Mouse (Mus musculus): ENCODE results near the gene Tmem189. TPM values are rescaled to one million over a fixed set of nuclear protein-coding genes. Genes with fewer than 3 reads are reported as not detected.

The Tmem189 gene
- polyA plus RNA-seq, 1 experiment from 2014 or later: 40.9 TPM

- Histone ChIP-seq H3K4me1 (ENCODE audit: control insufficient read depth in 2 of 2, insufficient read depth in 2 of 2, low read length in 2 of 2) (0 out of 4 replicates have a peak, but pooled peaks cover 0 to 3% of the 10 kb centered on the region in 2 experiments), H3K9ac (ENCODE audit: low read length) (no peak overlapping the region), H3K4me3 (ENCODE audit: control insufficient read depth in 1 of 2, insufficient read depth in 1 of 2, low read depth in 1 of 2, low read length in 2 of 2) (no peak overlapping the region), H3K9me3 (ENCODE audit: control insufficient read depth, low read length) (no peaks in the 10 kb centered on the region), H3K36me3 (ENCODE audit: control insufficient read depth, insufficient read depth, low read length) (no peaks in the 10 kb centered on the region), H3K27ac (replicated peaks in 1 of 2; ENCODE audit: control insufficient read depth in 1 of 2, insufficient read depth in 1 of 2, low read depth in 2 of 2, low read length in 2 of 2) (no peak overlapping the region), H3K4me2 (ENCODE audit: low read length) (no peak overlapping the region), H3K27me3 (ENCODE audit: control insufficient read depth, insufficient read depth, low read length) (no peaks in the 10 kb centered on the region)
- 79% methylated on average over 5 of the region's 5 CpGs for WGBS
- ATAC-seq (ENCODE audit: insufficient number of reproducible peaks, insufficient read depth, low FRiP score, low read depth): no peak
These were observed 21.2 kb downstream of the Tmem189 start for GRCm38 (mm10) chr2:167668426-167668825.

DNA sequence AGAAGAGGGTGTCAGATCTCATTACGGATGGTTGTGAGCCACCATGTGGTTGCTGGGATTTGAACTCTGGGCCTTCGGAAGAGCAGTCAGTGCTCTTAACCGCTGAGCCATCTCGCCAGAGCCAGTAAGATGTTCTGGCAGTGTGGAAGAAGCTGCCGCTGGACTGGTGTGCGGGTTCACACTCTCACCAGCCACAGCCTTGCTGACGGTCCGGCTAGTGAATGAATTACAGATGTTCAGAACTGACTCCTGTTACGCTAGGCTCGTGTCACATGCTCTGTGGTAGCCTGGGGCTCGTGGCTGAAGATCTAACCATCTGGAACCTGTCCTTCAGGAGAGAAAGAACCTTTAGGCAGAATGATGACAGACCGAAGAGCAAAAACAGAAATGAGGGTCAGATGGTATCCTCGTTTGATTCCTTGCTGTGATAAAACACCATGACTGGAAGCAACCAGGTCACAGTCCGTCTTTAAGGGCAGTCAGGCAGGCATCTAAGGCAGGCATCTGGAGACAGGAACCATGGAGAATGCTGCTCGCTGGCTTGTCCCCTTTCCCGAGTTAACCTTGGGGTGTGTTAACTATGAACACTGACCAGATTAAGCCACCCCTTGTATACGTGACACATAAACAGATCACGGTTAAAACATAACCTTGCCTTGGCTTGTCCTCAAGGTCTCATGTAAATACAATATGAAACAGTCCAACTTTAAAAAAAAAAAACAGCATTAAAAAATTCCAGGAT, 23.5 kb downstream of the Tmem189 start:
- H3K27ac ChIP-seq (replicated peaks in 1 of 2; ENCODE audit: control insufficient read depth in 1 of 2, insufficient read depth in 1 of 2, low read depth in 2 of 2, low read length in 2 of 2): no peak overlapping the region
- H3K36me3 ChIP-seq (ENCODE audit: control insufficient read depth, insufficient read depth, low read length): no peaks in the 10 kb centered on the region
- H3K27me3 ChIP-seq (ENCODE audit: control insufficient read depth, insufficient read depth, low read length): no peaks in the 10 kb centered on the region
- no peak overlapping the region for H3K9ac ChIP-seq (ENCODE audit: low read length)
- peaks cover 0 to 7% of the 10 kb centered on the region in 2 experiments; a peak in 3 of 4 replicates for H3K4me1 ChIP-seq (ENCODE audit: control insufficient read depth in 2 of 2, insufficient read depth in 2 of 2, low read length in 2 of 2)
- no peak overlapping the region for H3K4me3 ChIP-seq (ENCODE audit: control insufficient read depth in 1 of 2, insufficient read depth in 1 of 2, low read depth in 1 of 2, low read length in 2 of 2)
- WGBS: 83% methylated on average over 18 of the region's 18 CpGs
- ATAC-seq (ENCODE audit: insufficient number of reproducible peaks, insufficient read depth, low FRiP score, low read depth): no peak
- no peak overlapping the region for H3K4me2 ChIP-seq (ENCODE audit: low read length)
- H3K9me3 ChIP-seq (ENCODE audit: control insufficient read depth, low read length): no peaks in the 10 kb centered on the region

DNA sequence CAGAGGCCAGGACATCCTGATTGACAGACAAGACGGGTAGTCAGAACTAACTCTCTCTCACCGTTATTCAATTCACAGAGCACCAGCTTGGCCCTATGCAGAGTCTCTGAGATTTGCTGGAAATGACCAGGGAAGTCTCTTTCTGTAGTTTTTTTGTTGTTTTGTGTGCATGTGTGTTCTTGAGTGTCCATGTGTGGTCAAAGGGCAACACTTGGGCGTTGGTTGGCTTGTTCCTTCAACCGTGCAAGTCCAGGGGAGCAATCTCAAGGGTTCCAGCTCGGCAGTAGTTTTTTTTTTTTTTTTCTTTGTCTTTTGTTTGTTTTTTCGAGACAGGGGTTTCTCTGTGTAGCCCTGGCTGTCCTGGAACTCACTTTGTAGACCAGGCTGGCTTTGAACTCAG, 26.9 kb downstream of the Tmem189 start:
- H3K4me2 ChIP-seq (ENCODE audit: low read length): peak overlapping the region; percentile 99
- peak overlapping the region; percentile 76 for H3K9ac ChIP-seq (ENCODE audit: low read length)
- no peak overlapping the region; a peak in 1 of 4 replicates for H3K4me3 ChIP-seq (ENCODE audit: control insufficient read depth in 1 of 2, insufficient read depth in 1 of 2, low read depth in 1 of 2, low read length in 2 of 2)
- peaks cover 4% of the 10 kb centered on the region; the same call in 1 of the 2 replicates for H3K36me3 ChIP-seq (ENCODE audit: control insufficient read depth, insufficient read depth, low read length)
- H3K27ac ChIP-seq (replicated peaks in 1 of 2; ENCODE audit: control insufficient read depth in 1 of 2, insufficient read depth in 1 of 2, low read depth in 2 of 2, low read length in 2 of 2): no peak overlapping the region
- peaks cover 21 to 34% of the 10 kb centered on the region in 2 experiments for H3K4me1 ChIP-seq (ENCODE audit: control insufficient read depth in 2 of 2, insufficient read depth in 2 of 2, low read length in 2 of 2)
- H3K27me3 ChIP-seq (ENCODE audit: control insufficient read depth, insufficient read depth, low read length): no peaks in the 10 kb centered on the region
- no peak for ATAC-seq (ENCODE audit: insufficient number of reproducible peaks, insufficient read depth, low FRiP score, low read depth)
- 50% methylated on average over 6 of the region's 6 CpGs for WGBS
- H3K9me3 ChIP-seq (ENCODE audit: control insufficient read depth, low read length): no peaks in the 10 kb centered on the region

- H3K27me3 ChIP-seq (ENCODE audit: control insufficient read depth, insufficient read depth, low read length): no peaks in the 10 kb centered on the region
- peak within 1 kb of the TSS; percentile 96 for H3K9ac ChIP-seq (ENCODE audit: low read length)
- under 1% methylated on average over 85 of the region's 110 CpGs for WGBS
- no peaks in the 10 kb centered on the region for H3K9me3 ChIP-seq (ENCODE audit: control insufficient read depth, low read length)
- peaks cover 22 to 34% of the 10 kb centered on the region in 2 experiments for H3K4me1 ChIP-seq (ENCODE audit: control insufficient read depth in 2 of 2, insufficient read depth in 2 of 2, low read length in 2 of 2)
- peak within 1 kb of the TSS; percentile 99 for H3K4me2 ChIP-seq (ENCODE audit: low read length)
- ATAC-seq (ENCODE audit: insufficient number of reproducible peaks, insufficient read depth, low FRiP score, low read depth): peak; percentile 93
- H3K27ac ChIP-seq (replicated peaks in 1 of 2; ENCODE audit: control insufficient read depth in 1 of 2, insufficient read depth in 1 of 2, low read depth in 2 of 2, low read length in 2 of 2): peak within 1 kb of the TSS; percentile 23 to 46
- peak within 1 kb of the TSS; percentile 68 to 83 for H3K4me3 ChIP-seq (ENCODE audit: control insufficient read depth in 1 of 2, insufficient read depth in 1 of 2, low read depth in 1 of 2, low read length in 2 of 2)
- peaks cover 5% of the 10 kb centered on the region; the same call in 1 of the 2 replicates for H3K36me3 ChIP-seq (ENCODE audit: control insufficient read depth, insufficient read depth, low read length)
These were observed 28.1 kb downstream of the Tmem189 start, which contains the start of gene Gm20431 for GRCm38 (mm10) chr2:167661270-167662203. Gene Gm20431 (minus strand): TSS chr2:167661496.

DNA sequence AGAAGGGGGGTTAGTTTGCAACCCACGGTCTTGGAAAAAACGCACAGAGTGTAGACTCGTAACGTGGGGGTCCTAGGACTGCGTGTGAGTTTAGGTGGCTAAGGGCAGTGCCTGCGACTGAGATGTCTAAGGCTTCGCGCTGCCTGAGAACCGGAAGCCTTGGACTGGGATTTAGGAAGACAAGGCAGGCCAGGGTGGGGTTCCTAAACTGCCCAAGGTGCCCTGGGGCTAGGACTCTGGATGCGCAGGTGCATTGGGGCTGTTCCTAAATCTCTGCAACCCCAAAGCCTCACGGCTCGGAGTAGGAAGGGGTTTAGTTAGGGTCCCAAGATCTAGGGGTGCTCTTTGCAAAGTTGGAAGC, 29.0 kb downstream of the Tmem189 start:
- Histone ChIP-seq H3K27ac (replicated peaks in 1 of 2; ENCODE audit: control insufficient read depth in 1 of 2, insufficient read depth in 1 of 2, low read depth in 2 of 2, low read length in 2 of 2) (peak overlapping the region; percentile 23 to 46), H3K4me2 (ENCODE audit: low read length) (peak overlapping the region; percentile 99), H3K9me3 (ENCODE audit: control insufficient read depth, low read length) (no peaks in the 10 kb centered on the region), H3K4me3 (ENCODE audit: control insufficient read depth in 1 of 2, insufficient read depth in 1 of 2, low read depth in 1 of 2, low read length in 2 of 2) (peak overlapping the region; percentile 68 to 83), H3K4me1 (ENCODE audit: control insufficient read depth in 2 of 2, insufficient read depth in 2 of 2, low read length in 2 of 2) (peaks cover 22 to 34% of the 10 kb centered on the region in 2 experiments), H3K36me3 (ENCODE audit: control insufficient read depth, insufficient read depth, low read length) (peaks cover 5% of the 10 kb centered on the region; the same call in 1 of the 2 replicates), H3K27me3 (ENCODE audit: control insufficient read depth, insufficient read depth, low read length) (no peaks in the 10 kb centered on the region), H3K9ac (ENCODE audit: low read length) (peak overlapping the region; percentile 96)
- WGBS: 3% methylated on average over 12 of the region's 12 CpGs
- ATAC-seq (ENCODE audit: insufficient number of reproducible peaks, insufficient read depth, low FRiP score, low read depth): no peak

DNA sequence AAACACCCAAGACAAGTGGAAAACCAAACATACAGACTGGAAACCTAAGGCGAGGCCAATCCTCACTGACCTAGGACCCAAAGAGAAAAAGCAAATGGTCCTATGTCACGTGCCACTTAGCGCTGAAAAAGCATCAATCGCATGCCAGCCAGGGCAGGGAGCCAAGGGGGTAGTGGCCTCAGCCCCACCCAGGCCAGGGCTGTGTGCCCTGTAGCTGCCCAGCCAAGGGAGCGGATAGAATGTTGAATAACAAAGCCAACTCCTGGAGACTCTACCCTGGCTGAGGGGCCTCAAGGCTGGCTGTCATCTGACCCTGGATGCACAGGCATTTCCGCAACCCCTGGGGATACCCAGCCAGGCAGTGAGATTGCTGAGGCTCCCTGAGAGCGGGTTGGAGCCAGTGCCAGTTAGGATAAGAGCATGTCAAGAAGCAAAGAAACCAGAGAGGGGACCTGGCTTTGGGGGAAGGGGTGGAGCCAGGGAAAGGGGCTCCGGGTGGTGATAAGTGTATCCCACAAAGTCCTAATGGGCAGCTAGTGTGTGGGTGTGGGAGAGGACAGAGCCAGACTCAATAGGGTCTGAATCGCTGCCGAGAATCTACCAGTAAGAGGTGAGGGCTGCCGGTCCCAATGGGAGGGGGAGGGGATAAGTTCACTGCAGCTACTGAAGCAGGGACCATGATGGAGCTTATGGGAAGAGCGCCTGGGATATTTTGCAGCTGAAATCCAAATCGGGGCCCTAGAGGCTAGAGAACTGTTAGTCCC, 29.6 kb downstream of the Tmem189 start:
- WGBS: 24% methylated on average over 13 of the region's 13 CpGs
- no peaks in the 10 kb centered on the region for H3K27me3 ChIP-seq (ENCODE audit: control insufficient read depth, insufficient read depth, low read length)
- peak overlapping the region; percentile 23 to 46 for H3K27ac ChIP-seq (replicated peaks in 1 of 2; ENCODE audit: control insufficient read depth in 1 of 2, insufficient read depth in 1 of 2, low read depth in 2 of 2, low read length in 2 of 2)
- peak; percentile 23; the same call in 1 of the 2 replicates for ATAC-seq (ENCODE audit: insufficient number of reproducible peaks, insufficient read depth, low FRiP score, low read depth)
- peaks cover 5% of the 10 kb centered on the region; the same call in 1 of the 2 replicates for H3K36me3 ChIP-seq (ENCODE audit: control insufficient read depth, insufficient read depth, low read length)
- H3K4me2 ChIP-seq (ENCODE audit: low read length): peak overlapping the region; percentile 99
- peaks cover 22 to 34% of the 10 kb centered on the region in 2 experiments for H3K4me1 ChIP-seq (ENCODE audit: control insufficient read depth in 2 of 2, insufficient read depth in 2 of 2, low read length in 2 of 2)
- peak overlapping the region; percentile 68 to 83 for H3K4me3 ChIP-seq (ENCODE audit: control insufficient read depth in 1 of 2, insufficient read depth in 1 of 2, low read depth in 1 of 2, low read length in 2 of 2)
- H3K9me3 ChIP-seq (ENCODE audit: control insufficient read depth, low read length): no peaks in the 10 kb centered on the region
- peak overlapping the region; percentile 96 for H3K9ac ChIP-seq (ENCODE audit: low read length)

Measured in heart, embryonic 14.5 days (tissue).